Mouse (Mus musculus) megakaryocyte, embryonic 14.5 days (primary cell): ENCODE data around the gene BC004004.
"Not testable (repeated sequence)": the region's sequence is repeated elsewhere in the genome, so short reads cannot be mapped to it uniquely, and the experiment has no call there.

Experiments used
- FLI1 ChIP-seq: IDR thresholded peaks from 2 replicates; pipeline ENCODE4 v1.6.1; 2012; ENCODE audit warnings: low read length, inconsistent platforms, mixed read lengths
- GATA1 ChIP-seq: IDR thresholded peaks from 3 replicates; pipeline ENCODE4 v1.6.1; 2012; ENCODE audit warnings: mixed read lengths, low read length, inconsistent platforms, borderline replicate concordance

DNA sequence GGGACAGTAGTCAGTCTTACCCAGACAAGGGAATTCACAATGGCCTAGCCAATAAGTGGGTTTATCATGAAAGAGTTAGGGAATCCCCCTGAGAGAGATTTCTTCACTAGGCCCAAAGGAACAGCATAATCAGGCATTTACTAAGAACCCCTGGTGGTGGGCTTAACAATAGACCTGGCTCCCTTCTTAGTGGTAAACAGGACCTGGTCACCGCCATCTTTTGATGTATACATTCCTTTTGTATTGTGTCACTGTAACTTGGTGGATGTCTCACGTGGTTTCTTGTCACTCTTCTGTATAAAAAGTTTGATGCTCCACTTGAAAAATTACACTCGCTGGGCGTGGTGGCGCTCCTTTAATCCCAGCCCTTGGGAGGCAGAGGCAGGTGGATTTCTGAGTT lies 82.5 kb downstream of the BC004004 start:
- not testable (repeated sequence) for TF ChIP-seq GATA1, FLI1
